Mouse (Mus musculus) subcutaneous adipose tissue, adult 2 months (tissue): Measurements from ENCODE around the gene Rab31. TPM values are rescaled to one million over a fixed set of nuclear protein-coding genes. Genes with fewer than 3 reads are reported as not detected.

Source experiments
- polyA plus RNA-seq: library from polyadenylated mRNA; depleted of rRNA; stranded (reverse); fragments of >200 nt; gene quantifications from 2 replicates; pipeline ENCODE4 v1.2.3, GENCODE M21; 2012; ENCODE audit warnings: low replicate concordance; rRNA removed

The Rab31 gene
- polyA plus RNA-seq, result 30.4 and 58.6 TPM in 2 replicates

DNA sequence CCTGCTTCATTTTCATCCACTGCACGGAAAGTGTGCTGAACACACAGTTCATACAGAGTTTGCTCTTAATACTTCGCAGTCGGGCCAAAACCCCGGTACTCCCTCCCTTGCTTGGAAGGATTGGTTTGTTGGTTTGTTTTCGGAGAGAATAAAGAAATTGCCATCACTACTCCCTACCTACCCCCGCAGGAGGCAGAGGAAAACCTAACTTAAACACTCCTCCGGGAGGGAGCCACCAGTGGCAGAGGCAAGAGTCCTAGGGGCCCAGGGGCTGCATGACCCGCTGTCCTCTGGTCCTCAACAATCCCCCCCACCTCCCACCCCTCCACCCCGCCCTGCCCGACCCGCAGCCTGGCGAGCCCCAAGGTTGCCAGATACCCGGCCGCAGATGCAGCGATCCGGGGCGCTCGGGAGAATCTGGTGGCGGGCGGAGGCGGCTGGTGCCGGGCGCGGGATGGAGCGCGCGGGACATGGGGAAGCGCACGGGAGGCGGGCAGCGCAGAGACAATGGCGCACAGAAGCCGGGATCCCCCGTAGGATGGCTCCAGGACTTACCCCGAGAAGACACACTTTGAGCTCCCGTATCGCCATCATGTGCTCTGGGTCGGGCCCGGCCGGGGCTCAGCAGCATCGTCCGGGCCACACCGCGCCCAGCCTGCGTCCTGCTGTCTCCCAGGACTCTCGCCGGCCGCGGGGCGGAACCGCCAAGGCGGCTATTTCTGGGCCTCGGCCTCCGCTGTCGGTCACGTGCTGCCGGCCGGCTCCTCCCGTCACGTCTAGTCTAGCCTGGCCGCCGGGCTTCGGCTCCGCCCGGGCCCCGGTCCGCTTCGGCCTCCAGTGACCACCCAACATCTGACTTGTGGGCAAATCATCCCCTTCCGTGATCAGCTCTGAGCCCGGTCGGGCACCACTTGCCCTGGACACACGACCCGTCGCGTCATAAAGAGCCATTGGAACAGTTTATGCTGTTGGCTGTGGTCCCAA lies at the start of gene Rab31:
TSS of gene Rab31 (minus strand) at position 802 of the 984 bp plus-strand sequence.

DNA sequence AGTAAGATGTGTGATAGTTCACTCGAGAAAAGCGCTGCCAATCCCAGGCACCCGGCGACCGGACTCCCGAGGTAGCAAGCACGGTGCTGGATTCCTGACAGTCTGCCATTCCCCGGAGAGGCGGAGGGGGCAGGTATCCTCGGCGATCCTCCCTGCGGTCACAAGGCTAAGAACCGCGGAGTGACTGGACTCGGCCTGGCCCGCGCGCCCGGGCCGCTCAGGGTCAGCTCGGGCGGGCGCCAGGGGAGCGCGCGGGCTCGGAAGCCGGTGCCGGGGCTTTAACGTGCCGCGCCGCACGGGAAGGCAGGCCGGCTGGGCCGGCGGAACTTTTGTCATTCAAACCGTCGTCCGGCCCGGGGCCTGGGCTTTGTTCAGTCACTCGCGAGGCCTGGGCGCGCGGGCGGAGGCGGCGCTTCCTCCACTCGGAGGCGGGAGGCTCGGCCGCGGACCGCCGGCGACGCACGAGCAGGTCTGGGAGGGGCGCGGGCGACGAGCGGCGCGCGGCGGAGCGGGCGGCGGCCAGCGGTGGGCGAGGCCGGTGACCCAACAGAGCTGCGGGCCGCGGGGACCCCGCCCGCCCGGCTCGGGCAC lies 10.1 kb upstream of the Rab31 start, which contains the start of gene Ppp4r1:
TSS of gene Ppp4r1 (plus strand) at position 23 of the 591 bp plus-strand sequence.

DNA sequence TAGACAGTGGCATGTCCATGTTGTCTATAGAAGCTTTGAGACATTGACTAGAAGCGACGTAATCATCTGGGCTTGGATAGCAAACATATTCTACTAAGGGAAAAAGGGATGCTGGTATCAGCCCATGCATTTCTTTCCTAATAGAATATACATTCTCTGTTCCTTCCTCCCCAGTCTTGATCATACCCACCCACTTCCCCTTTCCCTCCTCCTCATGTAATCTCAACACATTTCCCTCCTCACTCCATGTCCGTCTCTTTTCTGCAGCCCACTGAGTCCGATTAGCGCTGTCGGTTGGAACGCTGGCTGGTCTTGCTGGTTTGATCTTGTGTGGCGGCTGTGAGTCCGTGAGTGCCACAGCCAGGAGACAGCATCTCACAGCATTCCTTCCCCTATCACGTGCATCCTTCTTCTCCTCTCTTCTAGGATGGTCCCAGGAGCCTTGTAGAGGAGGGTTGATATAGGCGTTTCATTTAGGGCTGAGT lies 130.8 kb downstream of the Rab31 start, which contains the start of gene Txndc2:
TSS of gene Txndc2 (minus strand) at position 435 of the 485 bp plus-strand sequence.

DNA sequence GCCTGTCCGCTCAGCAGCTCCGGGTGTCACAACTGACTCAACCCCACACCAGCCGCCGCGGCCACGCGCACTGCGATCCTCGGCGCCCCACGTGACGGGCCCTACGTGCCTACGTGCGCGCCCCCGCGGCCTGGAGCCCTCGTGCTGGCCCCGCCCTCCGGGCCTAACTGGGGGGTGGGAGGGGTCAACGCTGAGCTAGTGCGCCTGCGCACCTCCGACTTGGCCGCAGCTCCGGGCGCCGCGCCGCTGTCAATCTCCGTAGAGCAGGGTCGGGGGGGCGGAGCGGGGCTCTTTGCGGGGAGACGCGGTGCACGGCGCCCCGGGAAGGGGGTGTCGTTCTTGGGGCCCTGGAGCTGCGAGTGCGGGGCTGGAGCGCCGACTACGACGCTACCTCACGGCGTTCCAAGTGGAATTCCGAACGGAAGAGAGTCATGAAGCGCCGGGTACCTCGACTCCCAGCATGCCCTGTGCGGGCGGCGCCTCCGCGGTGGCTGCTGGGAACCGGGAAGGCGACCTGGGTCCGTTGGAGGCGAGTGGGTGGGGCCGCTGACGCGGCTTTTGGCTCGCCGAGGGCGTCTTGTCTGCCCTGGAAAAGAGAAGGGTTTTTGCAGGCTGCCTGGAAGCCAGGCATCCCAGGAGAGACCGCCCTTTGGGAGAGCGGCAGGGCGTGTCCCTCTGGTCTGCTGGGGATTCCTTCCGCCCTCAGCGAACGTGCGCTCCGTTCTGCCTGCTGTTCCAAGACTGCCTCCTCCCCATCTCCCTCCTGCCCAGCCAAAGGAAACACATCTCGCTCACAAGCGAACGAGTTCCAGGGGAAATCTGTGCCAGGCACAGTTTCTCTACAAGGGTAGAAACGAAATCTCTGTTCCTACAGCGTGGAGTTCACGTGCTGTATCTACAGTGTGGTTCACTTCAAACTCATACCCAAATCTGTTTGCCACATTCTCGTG lies 158.8 kb downstream of the Rab31 start, which contains the start of gene Vapa:
TSS of gene Vapa (minus strand) at position 93 of the 950 bp plus-strand sequence.

Other genes with a start within 250 kb of the Rab31 start
- not detected in 2 replicates for gene Tmem232, start 232.0 kb downstream of the Rab31 start, polyA plus RNA-seq
- gene Vapa, start 159.2 kb downstream of the Rab31 start, polyA plus RNA-seq, result 17.9 and 29.6 TPM in 2 replicates
- gene Txndc2, start 130.6 kb downstream of the Rab31 start, polyA plus RNA-seq, result not detected in 2 replicates
- gene Ppp4r1, start 9.8 kb upstream of the Rab31 start, polyA plus RNA-seq, result 40.4 and 58.5 TPM in 2 replicates
- 34.2 and 40.3 TPM in 2 replicates for gene Ralbp1, start 113.0 kb upstream of the Rab31 start, polyA plus RNA-seq
- gene Twsg1, start 178.5 kb upstream of the Rab31 start, polyA plus RNA-seq, result 34.3 and 82.5 TPM in 2 replicates